21 mouse cellular contexts compared by ENCODE assay signal in the genomic region with DNA sequence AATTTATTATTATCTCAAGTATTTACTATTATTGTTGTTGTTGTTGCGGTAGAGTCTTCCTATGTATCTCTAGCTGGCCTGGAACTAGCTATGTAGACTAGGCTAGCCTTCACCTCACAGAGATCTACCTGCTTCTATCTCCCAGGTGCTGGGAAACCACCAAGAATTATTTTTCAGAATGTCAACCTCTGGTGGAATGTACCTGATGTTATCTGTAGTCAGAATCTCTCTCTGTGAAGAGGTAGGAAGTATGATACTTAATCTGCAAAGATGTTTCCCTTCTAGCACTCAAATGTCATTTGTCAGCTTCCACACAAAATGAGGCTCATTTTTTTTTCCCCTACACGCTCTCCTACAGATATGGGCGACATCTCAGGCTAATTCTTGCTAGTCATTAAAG.
DNase-seq lines count a peak whose midpoint lies in the region; ATAC-seq lines count a peak whose summit lies in the region.
"Had no signal": no experiment of that assay in that cellular context is flagged by ENCODE, and none has a peak within 500 bp of the region (broad histone marks: within the 10 kb centered on the region; RNA-seq: fewer than 3 reads in every experiment).

No protein-coding gene starts in this region.

- no peaks in the 10 kb centered on the region for H3K36me3 ChIP-seq in forebrain, embryonic 16.5 days (ENCODE audit: control insufficient read depth, insufficient read depth)
- H3K36me3 ChIP-seq: embryonic facial prominence, embryonic 13.5 days; embryonic facial prominence, embryonic 15.5 days; forebrain, embryonic 10.5 days; forebrain, embryonic 12.5 days had no signal

- no peaks in the 10 kb centered on the region for H3K27me3 ChIP-seq in forebrain, embryonic 16.5 days (replicated peaks; ENCODE audit: control insufficient read depth, insufficient read depth, low read length)
- H3K27me3 ChIP-seq: embryonic facial prominence, embryonic 13.5 days; embryonic facial prominence, embryonic 15.5 days; forebrain, embryonic 12.5 days had no signal

- no peak overlapping the region for H3K27ac ChIP-seq in forebrain, embryonic 16.5 days (ENCODE audit: low read length)
- H3K27ac ChIP-seq: embryonic facial prominence, embryonic 13.5 days; embryonic facial prominence, embryonic 15.5 days; forebrain, embryonic 10.5 days; forebrain, embryonic 12.5 days had no signal

- WGBS in forebrain, embryonic 16.5 days, result 91% methylated on average over 3 of the region's 3 CpGs

- ATAC-seq in CD4-positive, CD25-positive, alpha-beta regulatory T cell, adult 4 months, result peak; percentile 78
- no peak for ATAC-seq in forebrain, embryonic 16.5 days
- ATAC-seq: forebrain, embryonic 14.5 days; forebrain, postnatal 0 days had no signal

- H3K9me3 ChIP-seq in forebrain, embryonic 16.5 days (ENCODE audit: control insufficient read depth, low read length), result no peaks in the 10 kb centered on the region
- H3K9me3 ChIP-seq: embryonic facial prominence, embryonic 13.5 days; embryonic facial prominence, embryonic 15.5 days; forebrain, embryonic 10.5 days; forebrain, embryonic 12.5 days had no signal

- DNase-seq in induced T-regulatory cell, adult 2 months (ENCODE audit: low read depth), result peak; percentile 4
- DNase-seq in T-cell, adult 2 months (ENCODE audit: low spot score), result no peak
- DNase-seq in cerebellum, postnatal 4 days (ENCODE audit: low spot score in 2 of 2), result no peak
- DNase-seq: adrenal gland, adult 2 months; adrenal gland, postnatal 10 days; adrenal gland, postnatal 25 days; cerebellum, adult 11-12 months; cerebellum, adult 2 months; cerebellum, adult 9-10 months; cerebellum, postnatal 10 days; cerebellum, postnatal 25 days; embryo, embryonic 11 days; forebrain, postnatal 0 days had no signal

- H3K4me2 ChIP-seq in forebrain, embryonic 16.5 days (ENCODE audit: low read length), result no peak overlapping the region
- H3K4me2 ChIP-seq: embryonic facial prominence, embryonic 13.5 days; embryonic facial prominence, embryonic 15.5 days; forebrain, embryonic 12.5 days had no signal

- H3K4me1 ChIP-seq in forebrain, embryonic 16.5 days (replicated peaks; ENCODE audit: control insufficient read depth, insufficient read depth, low read length), result no peaks in the 10 kb centered on the region
- H3K4me1 ChIP-seq: embryonic facial prominence, embryonic 13.5 days; embryonic facial prominence, embryonic 15.5 days had no signal

- H3K4me3 ChIP-seq in forebrain, embryonic 16.5 days (replicated peaks; ENCODE audit: low read length), result no peak overlapping the region
- H3K4me3 ChIP-seq: embryonic facial prominence, embryonic 13.5 days; embryonic facial prominence, embryonic 15.5 days; erythroblast, embryonic 14.5 days; forebrain, embryonic 10.5 days; forebrain, embryonic 12.5 days had no signal

- no peak overlapping the region for H3K9ac ChIP-seq in forebrain, embryonic 16.5 days (replicated peaks; ENCODE audit: low read depth, low read length)
- H3K9ac ChIP-seq: embryonic facial prominence, embryonic 13.5 days; embryonic facial prominence, embryonic 15.5 days; forebrain, embryonic 12.5 days; forebrain, postnatal 0 days had no signal
